Mouse (Mus musculus): Measurements from ENCODE around the gene Pelp1. TPM values are rescaled to one million over a fixed set of nuclear protein-coding genes. Genes with fewer than 3 reads are reported as not detected.
A peak's percentile ranks its signal among the peaks of the same experiment; 100 is the strongest.

Gene Pelp1
- total RNA-seq (2021), result 10 to 100 TPM; 17.9 to 19.2 TPM
- long read RNA-seq, experiment 1, transcript Pelp1-201 (17 exons, 3,435 nt), result major isoform, 14 of 18 reads
- long read RNA-seq, experiment 1, partial matches to known transcripts, result 3 of 18 reads
- long read RNA-seq, experiment 1, other reads (novel, unspliced or antisense), result 1 of 18 reads
- long read RNA-seq, experiment 2, transcript Pelp1-201 (17 exons, 3,435 nt), result major isoform, 12 of 20 reads
- long read RNA-seq, experiment 2, partial matches to known transcripts, result 7 of 20 reads
- long read RNA-seq, experiment 2, other reads (novel, unspliced or antisense), result 1 of 20 reads

DNA sequence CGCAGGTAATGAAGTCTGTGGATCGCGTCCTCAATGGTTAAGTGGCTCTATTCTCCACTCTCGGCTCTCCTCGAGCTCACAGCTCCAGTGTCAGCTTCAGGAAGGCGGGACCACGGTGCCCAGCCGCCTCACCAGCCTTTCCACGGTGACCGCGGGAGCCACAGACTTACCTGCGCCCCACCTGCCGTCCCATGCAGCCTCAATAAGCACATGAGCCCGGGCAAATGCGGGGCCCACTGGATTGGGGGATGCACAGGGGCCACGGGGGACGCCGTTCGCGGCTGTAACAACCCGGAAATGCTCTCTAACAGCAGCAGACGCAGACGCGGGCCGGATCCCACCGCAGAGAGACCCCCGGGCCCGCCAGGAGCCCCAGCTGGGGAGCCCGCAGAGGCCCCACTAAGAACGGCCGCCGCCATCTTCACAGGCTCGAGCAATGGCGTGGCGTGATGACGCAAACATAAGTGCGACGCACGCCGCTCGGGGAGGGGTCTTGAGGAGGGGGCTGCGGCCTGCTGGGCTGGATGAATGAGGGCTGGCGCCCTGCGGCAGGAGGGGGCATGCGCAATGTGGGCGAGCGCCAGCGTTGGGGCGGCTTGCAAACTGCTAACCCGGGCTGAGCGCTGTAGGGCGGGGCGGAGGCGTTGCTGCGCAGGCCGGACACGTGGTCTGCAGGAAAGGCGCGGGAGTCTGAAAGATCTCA is at the start of gene Pelp1:
Pelp1 (minus strand) TSS at position 438 of the 703 bp plus-strand sequence.
- DNase-seq (ENCODE audit: low spot score), result peak; percentile 73

DNA sequence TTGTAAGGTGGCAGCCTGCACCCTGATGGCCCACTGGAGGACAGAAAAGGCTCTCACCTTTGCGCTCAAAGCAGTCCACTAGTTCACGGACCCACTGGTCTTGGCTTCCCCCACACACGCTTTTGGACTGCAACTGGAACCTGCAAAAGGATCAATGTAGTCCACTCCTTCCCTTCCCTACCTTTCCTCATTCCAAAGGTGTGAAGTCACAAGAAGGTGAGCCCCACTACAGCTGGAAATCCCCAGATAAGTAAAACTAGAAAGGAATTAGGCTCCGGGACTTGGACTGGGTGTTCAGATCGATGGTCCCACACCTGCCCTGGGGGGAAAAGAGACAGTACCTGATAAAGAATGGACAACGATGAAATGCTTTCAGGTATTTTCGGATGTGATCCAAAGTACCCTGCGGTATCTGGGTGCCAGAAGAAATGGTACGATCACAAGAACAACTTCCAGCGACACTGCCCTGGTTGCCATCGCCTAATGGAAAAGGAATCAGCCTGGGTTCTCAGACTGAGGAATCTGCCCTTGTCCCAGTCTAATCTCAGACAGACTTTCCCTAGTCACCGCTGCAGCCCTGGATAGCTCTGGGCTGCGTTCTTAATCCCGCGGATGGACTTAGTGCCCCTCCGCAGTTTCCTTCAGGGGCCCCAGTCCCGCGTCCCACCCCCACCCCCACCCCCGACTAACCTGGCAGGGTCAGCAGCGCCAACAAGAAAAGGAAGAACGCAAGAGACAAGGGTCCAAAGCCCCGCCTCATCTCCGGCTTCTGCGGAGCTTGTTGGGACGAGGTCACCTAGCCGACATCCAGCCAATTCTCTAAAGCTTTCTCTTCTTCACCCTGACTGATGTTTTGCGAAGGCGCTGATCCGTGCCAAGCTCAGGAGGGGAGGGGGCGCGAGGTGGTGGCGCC is 49.1 kb upstream of the Pelp1 start, which contains the start of gene Zmynd15:
Zmynd15 (plus strand) TSS at position 746 of the 913 bp plus-strand sequence.
- no peak for DNase-seq (ENCODE audit: low spot score)

- no peak for DNase-seq (ENCODE audit: low spot score)
These were observed 43.6 kb upstream of the Pelp1 start for GRCm38 (mm10) chr11:70453261-70454044.

DNA sequence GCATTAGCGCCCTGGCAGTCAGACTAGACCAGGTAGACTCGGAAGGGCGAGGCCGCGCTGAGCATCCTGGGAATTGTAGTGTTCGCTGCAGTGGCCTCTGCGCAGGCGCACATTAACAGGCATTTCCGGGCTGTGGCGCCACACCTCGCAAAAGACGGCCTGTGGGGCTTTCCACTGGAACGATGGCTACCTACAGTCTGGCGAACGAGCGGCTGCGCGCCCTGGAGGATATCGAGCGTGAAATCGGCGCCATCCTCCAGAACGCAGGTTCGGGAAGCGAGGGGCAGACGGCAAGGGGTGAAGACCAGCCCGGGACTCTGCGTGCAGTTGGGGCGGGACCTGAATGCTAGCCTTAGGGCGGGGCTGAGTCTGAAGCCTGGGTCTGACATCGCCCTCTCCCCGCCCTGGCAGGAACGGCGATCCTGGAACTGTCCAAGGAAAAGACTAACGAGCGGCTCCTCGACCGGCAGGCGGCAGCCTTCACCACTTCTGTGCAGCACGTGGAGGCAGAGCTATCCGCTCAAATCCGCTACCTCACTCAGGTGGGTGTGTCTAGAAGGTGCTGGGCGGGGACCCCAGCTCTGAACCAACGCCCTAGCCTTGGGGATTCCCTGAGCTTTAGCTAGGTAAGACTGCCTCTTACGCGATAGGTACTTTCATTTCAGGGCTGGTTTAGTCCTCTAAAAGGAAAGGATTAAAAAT is 42.1 kb upstream of the Pelp1 start, which contains the start of gene Med11:
Med11 (plus strand) TSS at position 123 of the 702 bp plus-strand sequence.
- DNase-seq (ENCODE audit: low spot score), result peak; percentile 98

DNA sequence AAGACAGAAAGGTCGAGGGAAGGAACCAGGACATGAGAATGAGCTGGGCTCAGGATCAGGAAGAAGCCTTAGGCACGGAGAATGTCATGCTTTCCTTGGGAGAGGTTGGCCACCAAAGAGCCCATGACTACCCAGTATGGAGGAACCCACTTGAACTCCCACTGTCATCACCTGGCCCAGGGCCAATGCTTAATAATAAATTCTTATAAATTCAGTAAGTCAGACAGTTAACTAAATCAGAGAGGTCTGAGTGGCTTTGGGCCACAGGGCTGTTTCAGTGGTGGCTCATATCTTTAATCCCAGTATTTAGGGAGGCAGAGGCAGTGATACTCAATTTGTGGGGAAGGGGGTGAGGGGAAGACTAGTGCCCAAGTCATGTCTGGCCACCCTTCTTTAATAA is 41.1 kb upstream of the Pelp1 start:
- DNase-seq (ENCODE audit: low spot score), result no peak

DNA sequence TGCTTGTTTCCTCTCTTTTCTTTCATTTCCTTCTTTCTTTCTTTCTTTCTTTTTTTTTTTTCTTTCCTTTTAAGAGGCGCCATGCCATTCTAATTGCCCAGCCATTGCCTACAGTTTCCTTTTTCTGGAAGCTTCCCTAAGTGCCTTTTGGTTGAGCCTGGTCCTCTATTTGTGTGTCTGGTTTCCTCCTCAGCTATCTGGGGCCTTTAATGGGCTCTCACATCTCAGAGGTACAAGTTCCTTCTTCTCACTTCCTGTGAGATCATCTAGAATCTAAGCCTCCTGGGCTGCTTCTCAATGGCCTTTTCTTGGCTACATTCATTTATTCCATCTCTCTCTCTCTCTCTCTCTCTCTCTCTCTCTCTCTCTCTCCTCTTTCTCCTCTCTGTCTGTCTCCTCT is 37.5 kb upstream of the Pelp1 start:
- DNase-seq (ENCODE audit: low spot score), result no peak

- DNase-seq (ENCODE audit: low spot score), result no peak
These were observed 36.9 kb upstream of the Pelp1 start for GRCm38 (mm10) chr11:70446756-70447155.

DNA sequence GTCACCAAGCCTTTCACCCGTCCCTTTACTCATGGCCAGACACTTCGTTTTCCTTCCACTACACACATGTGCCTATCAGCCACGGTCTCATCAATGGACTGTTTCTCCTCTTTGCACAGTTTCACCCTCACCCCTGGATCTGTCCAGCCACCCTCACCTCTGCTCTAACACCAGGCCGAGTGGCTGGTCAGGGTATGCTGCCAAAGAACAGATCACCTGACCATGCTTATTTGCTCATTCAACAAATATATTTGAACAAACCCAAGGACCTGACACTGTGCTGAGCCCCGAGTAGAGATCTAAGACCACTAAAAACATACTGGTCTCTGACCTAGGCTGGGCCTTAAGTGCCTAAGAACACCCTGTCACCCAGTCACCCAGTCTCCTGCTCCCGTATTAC is 34.8 kb upstream of the Pelp1 start:
- no peak for DNase-seq (ENCODE audit: low spot score)

GRCm38 (mm10) chr11:70443964-70444363 is 34.1 kb upstream of the Pelp1 start:
- DNase-seq (ENCODE audit: low spot score), result no peak

DNA sequence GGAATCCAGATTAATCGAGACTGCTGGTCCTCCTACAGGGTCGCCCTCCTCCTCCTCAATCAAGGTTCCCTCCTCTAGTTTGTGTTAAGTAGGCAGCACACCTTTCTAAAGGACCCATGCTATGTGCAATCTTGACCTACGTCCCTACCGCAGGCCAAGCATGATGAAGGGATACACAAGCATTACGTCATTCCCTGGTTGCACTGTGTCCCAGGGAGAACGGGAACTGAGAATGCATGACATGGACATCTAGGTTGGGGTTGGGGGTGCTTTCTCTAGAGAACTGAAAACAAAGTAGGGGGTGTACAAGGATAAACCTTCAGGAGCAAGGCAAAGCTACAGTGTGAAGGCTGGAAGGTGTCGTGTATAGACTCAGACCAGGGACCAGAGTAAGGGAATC is 32.1 kb upstream of the Pelp1 start:
- DNase-seq (ENCODE audit: low spot score), result no peak

GRCm38 (mm10) chr11:70440637-70441036 is 30.8 kb upstream of the Pelp1 start:
- no peak for DNase-seq (ENCODE audit: low spot score)

- DNase-seq (ENCODE audit: low spot score), result no peak
These were observed 29.0 kb upstream of the Pelp1 start for GRCm38 (mm10) chr11:70438728-70439374.

DNA sequence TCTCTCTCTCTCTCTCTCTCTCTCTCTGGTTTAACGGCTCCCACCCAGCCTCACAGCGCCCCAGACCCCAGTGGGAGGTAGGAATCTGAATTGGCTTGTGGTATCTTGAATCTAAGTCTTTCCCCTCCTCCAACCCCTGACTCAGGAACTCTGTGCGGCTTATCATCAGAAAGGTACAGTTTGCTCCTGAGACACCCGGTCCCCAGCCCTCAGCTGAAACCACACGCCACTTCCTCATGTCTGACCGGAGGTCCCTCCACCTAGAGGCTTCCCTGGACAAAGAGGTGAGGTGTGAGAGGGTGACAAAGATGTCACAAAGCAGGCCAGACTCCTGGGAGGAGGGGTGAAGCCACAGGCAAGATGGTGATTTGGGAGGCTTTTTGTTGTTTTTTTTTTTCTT is 27.6 kb upstream of the Pelp1 start:
- no peak for DNase-seq (ENCODE audit: low spot score)

- no peak for DNase-seq (ENCODE audit: low spot score)
These were observed 25.6 kb upstream of the Pelp1 start for GRCm38 (mm10) chr11:70435476-70435875.

GRCm38 (mm10) chr11:70433951-70434350 is 24.1 kb upstream of the Pelp1 start:
- DNase-seq (ENCODE audit: low spot score), result no peak

- DNase-seq (ENCODE audit: low spot score), result no peak
These were observed 23.7 kb upstream of the Pelp1 start for GRCm38 (mm10) chr11:70433569-70433943.

DNA sequence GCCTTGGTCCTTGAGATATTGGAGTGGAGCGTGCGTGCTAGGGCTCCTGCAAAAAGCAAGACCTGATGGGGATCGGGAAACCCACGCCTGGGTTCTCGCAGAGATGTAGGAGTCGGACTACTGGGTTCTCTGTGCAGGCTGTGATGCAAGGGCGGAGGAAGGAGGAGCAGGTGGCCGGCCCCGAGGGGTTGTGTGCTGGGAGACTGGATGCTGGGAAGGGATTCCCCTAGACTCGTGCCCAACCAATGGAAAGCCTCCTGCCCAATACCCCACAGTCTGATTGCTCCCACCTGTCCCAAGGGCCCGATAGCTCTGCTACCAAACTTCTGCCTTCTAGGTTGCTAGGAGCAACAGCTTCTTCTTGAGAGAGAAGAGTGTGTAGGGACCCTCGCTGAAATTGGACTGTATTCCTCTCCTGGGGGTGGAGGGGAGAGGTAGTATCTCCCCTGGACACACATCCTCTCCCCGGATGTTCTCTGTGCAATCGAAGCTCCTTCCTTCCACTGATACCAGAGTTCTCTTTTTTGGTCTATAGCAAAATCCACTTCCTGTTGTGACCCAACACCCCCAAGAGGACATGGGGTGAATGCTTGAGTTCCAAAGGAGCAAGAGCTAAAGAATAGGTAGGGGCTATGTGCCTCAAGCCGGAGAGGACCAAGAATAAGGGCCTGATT is 23.2 kb upstream of the Pelp1 start:
- DNase-seq (ENCODE audit: low spot score), result peak; percentile 29

DNA sequence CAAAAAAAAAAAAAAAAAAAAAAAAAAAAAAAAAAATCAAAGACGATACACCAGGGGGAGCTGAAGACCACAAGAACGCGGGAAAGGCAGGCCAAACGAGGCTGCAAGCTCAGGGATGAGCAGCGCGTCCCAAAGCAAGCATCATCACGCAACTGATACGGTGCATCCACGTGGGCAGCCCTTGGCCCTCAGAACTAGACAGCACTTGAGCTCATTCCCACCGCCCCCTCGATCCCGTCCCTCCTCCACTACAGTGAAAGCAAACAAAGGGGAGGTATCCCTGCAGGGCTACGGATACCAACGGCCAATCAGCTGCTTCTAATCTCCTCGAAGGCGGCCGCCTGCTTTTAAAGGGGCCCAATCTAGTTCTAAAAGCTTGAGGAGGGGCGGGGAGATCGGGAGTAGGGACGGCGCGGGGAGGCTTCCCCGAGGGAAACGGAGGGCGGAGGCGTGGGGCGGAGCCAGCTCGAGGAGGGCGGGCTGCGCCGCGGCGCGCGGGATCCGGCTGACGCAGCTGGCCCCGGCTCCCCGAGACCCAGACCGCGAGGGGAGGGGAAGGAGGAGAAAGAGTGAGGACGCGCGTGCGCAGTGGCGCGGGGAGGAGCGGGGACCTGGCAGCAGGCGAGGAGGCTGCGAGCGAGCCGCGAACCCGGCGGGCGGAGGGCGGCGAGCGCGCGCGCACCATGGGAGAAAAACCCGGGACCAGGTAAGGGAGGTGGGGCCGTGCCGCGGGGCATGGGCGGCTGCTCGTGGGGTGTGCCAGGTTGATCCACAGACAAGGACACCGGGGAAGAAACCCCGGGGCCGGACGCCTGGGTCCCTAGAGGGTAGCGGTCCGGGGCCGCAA is 22.4 kb upstream of the Pelp1 start, which contains the start of gene Arrb2:
Arrb2 (plus strand) TSS at position 588 of the 847 bp plus-strand sequence.
- peak; percentile 97 for DNase-seq (ENCODE audit: low spot score)
